Mouse (Mus musculus) adrenal gland, adult 8-10 months (tissue): ENCODE measurements around the gene Rap2b. TPM values are rescaled to one million over a fixed set of nuclear protein-coding genes. Genes with fewer than 3 reads are reported as not detected.

Source experiments
- DNase-seq: peaks from one replicate; pipeline ENCODE4 v3.0.0; 2022
- total RNA-seq, 4 experiments: library from RNA; stranded (reverse); gene quantifications; 2 replicates each; pipeline ENCODE4 v1.2.4; 2022

The Rap2b gene
- total RNA-seq: 1 to 10 TPM; 4.5 to 5.7 (median 4.8) TPM

- no peak for DNase-seq
Measured at GRCm38 (mm10) chr3:61361338-61361737, at the start of gene Rap2b. Gene Rap2b (plus strand): TSS chr3:61361638.

- DNase-seq: no peak
Measured at GRCm38 (mm10) chr3:61315002-61315401, 46.4 kb upstream of the Rap2b start.

DNA sequence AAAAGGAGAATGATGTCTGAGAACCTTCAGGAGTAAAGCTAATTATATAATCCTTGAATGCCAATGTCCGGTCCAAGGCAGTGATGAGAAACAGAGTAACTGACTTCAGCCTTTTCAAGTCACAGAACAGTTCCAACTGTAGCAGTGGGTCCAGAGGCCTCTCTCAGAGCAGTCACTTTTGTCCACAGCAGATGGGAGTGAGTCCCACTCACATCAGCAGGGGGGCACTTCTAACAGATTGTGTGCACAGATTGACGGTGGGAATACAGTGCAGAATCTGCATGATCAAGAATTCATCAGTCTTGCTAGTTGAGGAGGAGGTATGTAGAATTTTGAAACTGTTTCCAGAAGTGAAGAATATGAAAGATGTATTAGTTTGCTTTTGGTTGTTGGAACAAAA, 41.4 kb upstream of the Rap2b start:
- no peak for DNase-seq

DNA sequence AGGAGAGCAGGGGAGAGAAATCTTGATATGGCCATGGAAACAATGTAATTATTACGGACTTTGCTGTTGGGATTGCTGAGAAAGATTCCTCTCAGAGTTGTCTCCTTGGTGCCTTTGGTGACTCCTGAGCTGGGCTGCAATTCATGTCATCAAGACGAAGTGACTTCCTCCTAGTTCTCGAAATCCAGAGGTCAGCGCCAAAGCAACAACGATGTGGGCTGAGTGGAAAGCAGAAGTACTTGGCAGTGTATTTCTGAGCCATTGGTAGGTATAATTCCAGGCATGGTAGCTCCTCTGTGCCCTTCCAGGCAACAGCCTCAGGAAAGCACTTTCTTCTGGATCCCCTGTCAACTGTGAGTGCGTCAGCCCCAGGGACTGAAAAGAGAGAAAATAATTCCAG, 39.8 kb upstream of the Rap2b start:
- no peak for DNase-seq

DNA sequence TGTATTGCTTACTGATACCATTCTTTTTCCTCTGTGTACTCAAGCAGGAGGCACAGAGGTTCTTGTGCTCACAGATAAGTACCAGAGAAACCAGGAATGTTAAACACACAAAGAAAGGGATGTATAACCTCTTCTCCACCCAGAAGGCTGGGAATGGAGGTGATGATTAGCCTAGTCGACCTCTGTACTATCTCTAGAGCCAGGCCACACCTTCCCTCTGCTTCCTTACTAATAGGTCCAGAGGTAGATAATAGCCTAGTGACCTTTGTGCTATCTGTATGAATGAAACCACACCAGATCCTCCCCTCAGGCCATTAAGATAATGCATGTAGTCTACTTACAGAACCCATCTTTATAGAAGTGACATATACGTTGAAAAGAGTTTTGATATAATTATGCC, 25.2 kb upstream of the Rap2b start:
- DNase-seq: no peak

GRCm38 (mm10) chr3:61337230-61337629, 24.2 kb upstream of the Rap2b start:
- DNase-seq: no peak

GRCm38 (mm10) chr3:61340321-61340720, 21.1 kb upstream of the Rap2b start:
- no peak for DNase-seq

GRCm38 (mm10) chr3:61344031-61344430, 17.4 kb upstream of the Rap2b start:
- DNase-seq: no peak

DNA sequence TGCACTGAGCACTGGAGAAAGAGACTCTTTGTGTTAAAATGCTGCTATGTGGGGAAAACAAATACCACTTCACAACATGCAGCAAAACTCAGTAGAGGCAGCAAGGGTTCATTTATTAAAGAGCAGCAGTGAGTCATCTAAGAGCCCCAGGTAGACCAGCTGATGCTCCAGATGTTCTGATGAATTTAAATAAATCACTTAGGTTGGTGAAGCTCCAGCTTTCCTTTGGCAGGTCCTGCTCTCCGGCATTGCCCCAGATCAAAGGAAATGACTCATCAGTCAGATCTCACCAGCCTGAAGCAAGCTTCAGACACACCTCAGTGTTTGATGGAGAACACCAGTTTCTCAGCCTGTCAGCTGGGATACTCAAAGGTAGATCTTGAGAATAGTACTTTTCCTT, 15.8 kb upstream of the Rap2b start:
- no peak for DNase-seq

GRCm38 (mm10) chr3:61348036-61348614, 13.3 kb upstream of the Rap2b start:
- no peak for DNase-seq

- DNase-seq: no peak
Measured at GRCm38 (mm10) chr3:61349433-61349832, 12.0 kb upstream of the Rap2b start.

DNA sequence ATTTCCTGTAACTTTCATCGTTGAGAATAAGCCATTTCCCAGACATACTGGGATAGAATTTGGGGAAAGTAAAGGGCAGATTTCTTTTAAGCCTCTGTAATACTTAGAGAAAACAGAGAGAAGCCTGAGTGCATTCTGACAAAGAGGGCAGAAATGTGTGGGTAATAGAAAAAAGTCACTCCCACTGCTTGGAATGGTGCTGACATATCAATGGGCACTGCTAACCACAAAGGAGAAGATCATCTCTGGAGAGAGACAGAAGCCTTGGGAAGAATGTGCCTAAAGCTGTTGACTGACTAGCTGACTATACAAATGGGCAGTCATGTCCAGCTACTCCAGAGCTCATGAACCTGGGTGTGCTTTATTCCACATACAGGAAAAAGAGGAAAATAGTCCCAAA, 6.0 kb upstream of the Rap2b start:
- DNase-seq: no peak

GRCm38 (mm10) chr3:61358107-61358506, 3.3 kb upstream of the Rap2b start:
- DNase-seq: no peak

DNA sequence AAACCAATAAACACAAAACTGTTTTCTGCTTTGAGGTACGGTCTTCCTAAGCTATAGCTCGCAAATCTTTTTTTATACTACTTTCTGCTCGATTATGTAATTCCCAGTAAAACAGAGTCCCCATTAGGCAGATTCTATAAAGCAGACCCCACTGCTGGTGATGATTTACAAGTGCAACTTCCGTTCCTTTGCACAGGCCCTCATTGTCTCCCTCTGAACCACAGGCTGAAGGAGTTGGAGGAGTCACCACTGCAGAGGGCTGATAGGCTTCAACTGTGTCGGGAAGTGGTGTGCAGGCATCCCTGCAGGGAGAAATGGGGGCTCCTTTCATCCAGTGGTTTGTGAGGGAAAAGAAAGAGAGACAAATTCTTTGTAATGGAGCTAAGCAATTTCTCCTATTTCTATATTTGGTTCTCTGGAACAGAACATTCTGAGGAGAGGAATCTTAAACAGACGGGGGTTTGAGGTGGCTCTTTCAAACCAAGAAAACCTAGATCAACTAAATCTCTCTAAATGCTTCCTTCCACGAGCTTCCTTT, 2.6 kb upstream of the Rap2b start:
- no peak for DNase-seq

DNA sequence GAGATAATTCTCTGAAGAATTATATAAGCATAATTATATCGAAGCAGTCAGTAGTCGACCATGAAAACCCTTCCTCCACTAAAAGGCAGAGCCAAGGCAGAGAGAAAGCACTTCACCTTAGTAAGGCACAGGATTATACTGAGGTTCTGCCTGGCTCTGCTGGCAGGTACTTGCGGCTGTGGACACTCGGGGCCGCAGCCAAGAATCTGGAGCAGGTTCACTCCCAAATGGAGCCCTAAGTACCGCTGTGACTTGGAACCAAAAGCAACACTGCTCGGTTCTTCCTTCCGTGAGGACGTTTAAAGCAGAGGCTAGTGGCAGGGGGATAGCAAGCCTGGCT, 1.4 kb downstream of the Rap2b start:
- no peak for DNase-seq

DNA sequence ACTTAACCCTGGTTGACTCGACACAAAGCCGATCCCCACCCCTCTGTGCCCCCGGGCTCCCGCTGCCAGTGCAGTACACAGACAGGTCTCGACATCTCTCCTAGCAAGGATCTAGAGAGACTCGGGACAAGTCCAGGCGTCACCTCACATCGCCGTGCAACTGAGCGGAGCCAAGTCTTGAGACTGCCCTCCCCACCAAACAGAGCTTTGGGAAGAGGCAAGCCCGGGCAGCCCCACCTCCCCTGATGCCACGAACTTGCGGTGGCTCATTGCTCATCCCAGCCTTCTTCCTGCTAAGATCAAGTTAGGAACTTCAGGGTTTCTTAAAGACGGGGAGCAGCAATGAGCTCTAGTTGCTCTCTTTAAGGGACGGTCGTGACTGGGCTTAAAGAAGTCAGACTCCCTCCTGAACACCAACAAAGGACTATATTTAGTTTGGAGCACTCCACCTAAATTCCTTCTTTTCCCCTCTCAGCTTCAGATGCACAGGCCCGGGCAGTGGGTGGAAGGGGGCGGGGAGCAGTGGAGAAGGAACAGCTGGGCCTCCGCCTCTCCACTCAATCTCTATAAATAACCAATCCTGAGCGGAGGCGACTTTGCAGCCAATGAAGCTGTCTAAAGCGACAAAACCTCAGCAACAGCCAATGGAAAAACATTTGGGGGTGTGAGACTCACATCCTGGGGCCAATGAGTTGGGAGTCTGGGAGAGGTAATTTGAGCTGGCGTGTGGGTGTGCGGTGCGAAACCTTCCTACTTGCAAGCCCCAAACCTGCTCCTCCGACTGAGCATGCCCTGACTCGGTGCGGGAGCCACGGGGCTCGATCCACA, 1.9 kb downstream of the Rap2b start:
- peak; percentile 95 for DNase-seq

DNA sequence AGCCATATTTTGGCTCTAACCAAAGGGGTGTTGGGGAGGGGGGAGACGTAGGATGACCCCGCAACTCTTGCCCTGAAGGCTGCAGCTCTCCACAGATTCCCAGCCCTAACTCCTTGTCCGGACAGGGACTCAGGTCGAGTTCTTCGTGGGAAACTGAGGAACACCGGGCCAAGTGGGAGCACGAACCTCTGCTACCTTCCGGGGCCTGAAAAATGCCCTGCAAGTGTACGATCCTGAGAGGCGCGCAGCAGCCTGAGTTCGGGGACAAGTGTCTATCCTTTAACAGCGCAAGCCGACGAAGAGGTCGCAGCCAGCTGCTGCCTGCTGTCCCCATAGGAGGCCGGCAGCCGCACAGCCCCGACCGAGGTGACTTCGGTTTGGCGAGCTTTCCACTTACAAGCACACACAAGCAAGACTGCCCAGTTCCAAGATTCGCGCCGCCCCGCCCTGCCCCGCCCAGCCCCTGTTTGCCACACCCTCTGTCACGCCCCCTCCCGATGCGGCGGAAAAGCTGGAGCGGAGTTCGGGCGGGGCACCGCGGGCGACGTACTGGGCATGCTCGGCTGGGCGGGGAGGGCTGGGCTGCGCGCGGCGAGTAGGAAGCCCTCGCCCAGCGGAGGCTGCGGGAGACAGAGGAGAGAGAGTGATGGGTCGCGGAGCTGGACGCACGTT, 2.7 kb downstream of the Rap2b start:
- DNase-seq: peak; percentile 90

- DNase-seq: no peak
Measured at GRCm38 (mm10) chr3:61364661-61364977, 3.2 kb downstream of the Rap2b start.

GRCm38 (mm10) chr3:61364978-61365778, 3.7 kb downstream of the Rap2b start:
- peak; percentile 21 for DNase-seq

GRCm38 (mm10) chr3:61365779-61366373, 4.4 kb downstream of the Rap2b start, which contains the start of gene B430305J03Rik:
Gene B430305J03Rik (minus strand): TSS chr3:61365951.
- no peak for DNase-seq

- no peak for DNase-seq
Measured at GRCm38 (mm10) chr3:61368446-61368845, 7.0 kb downstream of the Rap2b start.

- DNase-seq: no peak
Measured at GRCm38 (mm10) chr3:61376001-61376400, 14.6 kb downstream of the Rap2b start.
